Mouse (Mus musculus): ENCODE results near the gene 9330182L06Rik.

Gene 9330182L06Rik

GRCm38 (mm10) chr5:9265586-9266279, at the start of gene 9330182L06Rik:
9330182L06Rik (plus strand) TSS chr5:9266118.
- DNase-seq (ENCODE audit: low read depth in 1 of 2, low spot score in 2 of 2) = no peak

- DNase-seq (ENCODE audit: low read depth in 1 of 2, low spot score in 2 of 2) = no peak
Measured at GRCm38 (mm10) chr5:9227456-9228008, 38.4 kb upstream of the 9330182L06Rik start.

GRCm38 (mm10) chr5:9264361-9264760, 1.6 kb upstream of the 9330182L06Rik start:
- no peak for DNase-seq (ENCODE audit: low read depth in 1 of 2, low spot score in 2 of 2)

- no peak for DNase-seq (ENCODE audit: low read depth in 1 of 2, low spot score in 2 of 2)
Measured at GRCm38 (mm10) chr5:9266280-9266923, 484 bp downstream of the 9330182L06Rik start.

GRCm38 (mm10) chr5:9269666-9270065, 3.7 kb downstream of the 9330182L06Rik start:
- no peak for DNase-seq (ENCODE audit: low read depth in 1 of 2, low spot score in 2 of 2)

- DNase-seq (ENCODE audit: low read depth in 1 of 2, low spot score in 2 of 2) = no peak
Measured at GRCm38 (mm10) chr5:9272976-9273375, 7.1 kb downstream of the 9330182L06Rik start.

GRCm38 (mm10) chr5:9295777-9296549, 30.0 kb downstream of the 9330182L06Rik start:
- DNase-seq (ENCODE audit: low read depth in 1 of 2, low spot score in 2 of 2) = no peak

GRCm38 (mm10) chr5:9296550-9296928, 30.6 kb downstream of the 9330182L06Rik start:
- no peak for DNase-seq (ENCODE audit: low read depth in 1 of 2, low spot score in 2 of 2)

GRCm38 (mm10) chr5:9326863-9327262, 60.9 kb downstream of the 9330182L06Rik start:
- DNase-seq (ENCODE audit: low read depth in 1 of 2, low spot score in 2 of 2) = no peak

- DNase-seq (ENCODE audit: low read depth in 1 of 2, low spot score in 2 of 2) = no peak
Measured at GRCm38 (mm10) chr5:9327528-9327927, 61.6 kb downstream of the 9330182L06Rik start.

GRCm38 (mm10) chr5:9338756-9339510, 73.0 kb downstream of the 9330182L06Rik start:
- DNase-seq (ENCODE audit: low read depth in 1 of 2, low spot score in 2 of 2) = no peak

GRCm38 (mm10) chr5:9339511-9340173, 73.7 kb downstream of the 9330182L06Rik start:
- no peak for DNase-seq (ENCODE audit: low read depth in 1 of 2, low spot score in 2 of 2)

- no peak for DNase-seq (ENCODE audit: low read depth in 1 of 2, low spot score in 2 of 2)
Measured at GRCm38 (mm10) chr5:9344581-9344980, 78.7 kb downstream of the 9330182L06Rik start.

GRCm38 (mm10) chr5:9345038-9345617, 79.2 kb downstream of the 9330182L06Rik start:
- no peak for DNase-seq (ENCODE audit: low read depth in 1 of 2, low spot score in 2 of 2)

- DNase-seq (ENCODE audit: low read depth in 1 of 2, low spot score in 2 of 2) = no peak
Measured at GRCm38 (mm10) chr5:9345625-9346024, 79.7 kb downstream of the 9330182L06Rik start.

GRCm38 (mm10) chr5:9346510-9346909, 80.6 kb downstream of the 9330182L06Rik start:
- DNase-seq (ENCODE audit: low read depth in 1 of 2, low spot score in 2 of 2) = no peak

GRCm38 (mm10) chr5:9352163-9352562, 86.2 kb downstream of the 9330182L06Rik start:
- DNase-seq (ENCODE audit: low read depth in 1 of 2, low spot score in 2 of 2) = no peak

- DNase-seq (ENCODE audit: low read depth in 1 of 2, low spot score in 2 of 2) = no peak
Measured at GRCm38 (mm10) chr5:9352646-9353045, 86.7 kb downstream of the 9330182L06Rik start.

- no peak for DNase-seq (ENCODE audit: low read depth in 1 of 2, low spot score in 2 of 2)
Measured at GRCm38 (mm10) chr5:9354257-9354656, 88.3 kb downstream of the 9330182L06Rik start.

- DNase-seq (ENCODE audit: low read depth in 1 of 2, low spot score in 2 of 2) = no peak
Measured at GRCm38 (mm10) chr5:9358076-9358475, 92.2 kb downstream of the 9330182L06Rik start.

All from monocyte, adult 2 months (primary cell).